Mouse (Mus musculus): ENCODE measurements around the gene Iqcf5. TPM values are rescaled to one million over a fixed set of nuclear protein-coding genes. Genes with fewer than 3 reads are reported as not detected.

Iqcf5 gene
- polyA plus RNA-seq, 1 experiment, result 546 TPM

GRCm38 (mm10) chr9:106470991-106471750 lies 43.2 kb upstream of the Iqcf5 start:
- Histone ChIP-seq H3K36me3 (ENCODE audit: control insufficient read depth, insufficient read depth, low read length) (no peaks in the 10 kb centered on the region), H3K4me1 (ENCODE audit: control insufficient read depth, insufficient read depth, low read length) (peaks cover 9% of the 10 kb centered on the region), H3K4me3 (ENCODE audit: control insufficient read depth, low read depth, low read length) (no peak overlapping the region), H3K27ac (ENCODE audit: control insufficient read depth, insufficient read depth, low read depth, low read length) (no peak overlapping the region), H3K27me3 (ENCODE audit: control insufficient read depth, insufficient read depth, low read length) (no peaks in the 10 kb centered on the region)
- TF ChIP-seq CTCF (IDR thresholded peaks at IDR 0.05; ENCODE audit: control insufficient read depth, insufficient read depth, insufficient replicate concordance, low read depth, low read length), result no peak
- TF ChIP-seq POLR2A (IDR thresholded peaks at IDR 0.05; ENCODE audit: control insufficient read depth, low read depth, low read length), result no peak

DNA sequence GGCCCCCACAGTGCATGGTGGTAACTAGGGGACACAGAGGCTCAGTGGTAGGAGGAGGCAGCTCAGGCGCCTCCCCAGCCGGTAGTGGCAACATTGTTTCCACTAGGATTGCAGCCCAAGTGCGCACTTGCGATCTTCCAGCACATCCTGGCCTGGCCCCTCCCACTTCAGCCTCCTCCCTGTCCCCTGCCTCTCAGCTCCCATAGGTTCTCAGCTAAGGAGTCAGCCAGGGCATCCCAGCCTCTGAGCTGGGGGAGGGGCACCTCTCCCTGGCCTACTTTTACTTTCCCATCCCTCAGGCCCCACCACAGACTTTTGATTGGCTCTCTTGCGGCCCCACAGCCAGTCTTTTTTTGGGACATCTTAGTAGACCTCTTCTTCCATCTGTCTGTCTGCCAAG lies 42.5 kb upstream of the Iqcf5 start:
- H3K27me3 ChIP-seq (ENCODE audit: control insufficient read depth, insufficient read depth, low read length), result no peaks in the 10 kb centered on the region
- H3K36me3 ChIP-seq (ENCODE audit: control insufficient read depth, insufficient read depth, low read length), result no peaks in the 10 kb centered on the region
- H3K4me3 ChIP-seq (ENCODE audit: control insufficient read depth, low read depth, low read length), result no peak overlapping the region
- H3K27ac ChIP-seq (ENCODE audit: control insufficient read depth, insufficient read depth, low read depth, low read length), result no peak overlapping the region
- TF ChIP-seq POLR2A (IDR thresholded peaks at IDR 0.05; ENCODE audit: control insufficient read depth, low read depth, low read length) (no peak), CTCF (IDR thresholded peaks at IDR 0.05; ENCODE audit: control insufficient read depth, insufficient read depth, insufficient replicate concordance, low read depth, low read length) (no peak)
- H3K4me1 ChIP-seq (ENCODE audit: control insufficient read depth, insufficient read depth, low read length), result peaks cover 14% of the 10 kb centered on the region

- no peaks in the 10 kb centered on the region for H3K27me3 ChIP-seq (ENCODE audit: control insufficient read depth, insufficient read depth, low read length)
- no peak overlapping the region for H3K27ac ChIP-seq (ENCODE audit: control insufficient read depth, insufficient read depth, low read depth, low read length)
- no peaks in the 10 kb centered on the region for H3K36me3 ChIP-seq (ENCODE audit: control insufficient read depth, insufficient read depth, low read length)
- H3K4me1 ChIP-seq (ENCODE audit: control insufficient read depth, insufficient read depth, low read length), result peaks cover 14% of the 10 kb centered on the region
- TF ChIP-seq CTCF (IDR thresholded peaks at IDR 0.05; ENCODE audit: control insufficient read depth, insufficient read depth, insufficient replicate concordance, low read depth, low read length) (no peak), POLR2A (IDR thresholded peaks at IDR 0.05; ENCODE audit: control insufficient read depth, low read depth, low read length) (no peak)
- H3K4me3 ChIP-seq (ENCODE audit: control insufficient read depth, low read depth, low read length), result no peak overlapping the region
These were observed 42.1 kb upstream of the Iqcf5 start for GRCm38 (mm10) chr9:106472321-106472720.

DNA sequence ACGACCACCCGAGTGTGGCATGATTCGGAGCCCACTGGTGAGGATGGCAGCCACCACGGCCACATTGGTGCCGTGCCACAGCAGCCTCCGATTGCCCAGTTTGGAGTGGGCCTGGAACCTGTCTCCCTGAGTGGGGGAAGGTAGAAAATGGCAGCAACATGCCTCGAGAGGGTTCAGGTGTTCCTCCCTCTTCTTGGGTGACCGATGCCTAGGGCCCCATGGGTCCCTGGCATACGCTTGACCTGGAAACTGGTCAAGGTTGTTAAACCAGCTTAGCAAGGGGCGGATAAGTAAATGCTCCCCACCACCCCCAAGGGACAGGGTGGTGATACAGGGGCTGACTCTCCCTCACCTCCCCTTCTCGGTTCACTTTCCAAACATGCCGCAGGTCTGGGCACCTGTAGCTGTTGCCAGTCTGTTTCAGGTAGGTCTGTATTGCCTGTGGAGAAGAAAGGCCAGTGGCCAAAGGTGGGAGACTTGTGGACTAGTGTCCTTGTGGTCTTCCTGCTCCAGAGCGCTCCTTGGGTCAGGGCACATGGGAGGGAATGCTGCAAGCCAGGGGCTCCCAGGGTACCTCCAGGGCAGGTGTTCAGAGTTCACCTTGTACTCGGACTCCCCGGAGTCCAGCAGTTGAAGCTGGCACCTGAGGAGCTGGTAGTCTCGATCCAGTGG lies 41.2 kb upstream of the Iqcf5 start:
- H3K4me3 ChIP-seq (ENCODE audit: control insufficient read depth, low read depth, low read length), result no peak overlapping the region
- no peak for TF ChIP-seq POLR2A (IDR thresholded peaks at IDR 0.05; ENCODE audit: control insufficient read depth, low read depth, low read length)
- no peak for TF ChIP-seq CTCF (IDR thresholded peaks at IDR 0.05; ENCODE audit: control insufficient read depth, insufficient read depth, insufficient replicate concordance, low read depth, low read length)
- H3K27me3 ChIP-seq (ENCODE audit: control insufficient read depth, insufficient read depth, low read length), result no peaks in the 10 kb centered on the region
- H3K27ac ChIP-seq (ENCODE audit: control insufficient read depth, insufficient read depth, low read depth, low read length), result no peak overlapping the region
- no peaks in the 10 kb centered on the region for H3K36me3 ChIP-seq (ENCODE audit: control insufficient read depth, insufficient read depth, low read length)
- H3K4me1 ChIP-seq (ENCODE audit: control insufficient read depth, insufficient read depth, low read length), result peaks cover 17% of the 10 kb centered on the region

- Histone ChIP-seq H3K27ac (ENCODE audit: control insufficient read depth, insufficient read depth, low read depth, low read length) (no peak overlapping the region), H3K36me3 (ENCODE audit: control insufficient read depth, insufficient read depth, low read length) (no peaks in the 10 kb centered on the region), H3K4me3 (ENCODE audit: control insufficient read depth, low read depth, low read length) (no peak overlapping the region), H3K4me1 (ENCODE audit: control insufficient read depth, insufficient read depth, low read length) (peaks cover 19% of the 10 kb centered on the region), H3K27me3 (ENCODE audit: control insufficient read depth, insufficient read depth, low read length) (no peaks in the 10 kb centered on the region)
- no peak for TF ChIP-seq POLR2A (IDR thresholded peaks at IDR 0.05; ENCODE audit: control insufficient read depth, low read depth, low read length)
- no peak for TF ChIP-seq CTCF (IDR thresholded peaks at IDR 0.05; ENCODE audit: control insufficient read depth, insufficient read depth, insufficient replicate concordance, low read depth, low read length)
These were observed 40.6 kb upstream of the Iqcf5 start for GRCm38 (mm10) chr9:106473753-106474105.

DNA sequence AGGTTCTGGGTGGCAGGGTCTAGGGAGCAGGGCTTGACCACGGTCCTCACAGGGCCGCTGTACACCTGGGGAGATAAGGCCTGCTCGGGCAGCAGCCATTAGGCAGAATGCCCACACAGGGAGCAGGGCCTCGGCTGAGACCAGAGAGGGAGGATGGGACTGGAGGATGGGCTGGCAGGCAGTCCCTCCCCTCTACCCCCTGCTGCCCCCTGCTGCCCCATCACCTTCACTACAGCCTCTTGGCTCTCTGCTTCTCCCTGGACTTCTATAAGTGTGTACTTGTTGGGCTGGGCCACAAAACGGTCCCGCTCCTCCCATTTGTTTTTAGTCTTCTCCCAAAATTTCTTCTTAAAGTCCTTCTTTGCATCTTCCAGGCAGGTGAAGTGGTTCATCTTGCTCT lies 39.9 kb upstream of the Iqcf5 start:
- Histone ChIP-seq H3K36me3 (ENCODE audit: control insufficient read depth, insufficient read depth, low read length) (no peaks in the 10 kb centered on the region), H3K4me3 (ENCODE audit: control insufficient read depth, low read depth, low read length) (no peak overlapping the region), H3K27ac (ENCODE audit: control insufficient read depth, insufficient read depth, low read depth, low read length) (no peak overlapping the region), H3K4me1 (ENCODE audit: control insufficient read depth, insufficient read depth, low read length) (peaks cover 19% of the 10 kb centered on the region), H3K27me3 (ENCODE audit: control insufficient read depth, insufficient read depth, low read length) (no peaks in the 10 kb centered on the region)
- TF ChIP-seq CTCF (IDR thresholded peaks at IDR 0.05; ENCODE audit: control insufficient read depth, insufficient read depth, insufficient replicate concordance, low read depth, low read length) (peak; percentile 74; the same call in 1 of the 2 replicates), POLR2A (IDR thresholded peaks at IDR 0.05; ENCODE audit: control insufficient read depth, low read depth, low read length) (no peak)

DNA sequence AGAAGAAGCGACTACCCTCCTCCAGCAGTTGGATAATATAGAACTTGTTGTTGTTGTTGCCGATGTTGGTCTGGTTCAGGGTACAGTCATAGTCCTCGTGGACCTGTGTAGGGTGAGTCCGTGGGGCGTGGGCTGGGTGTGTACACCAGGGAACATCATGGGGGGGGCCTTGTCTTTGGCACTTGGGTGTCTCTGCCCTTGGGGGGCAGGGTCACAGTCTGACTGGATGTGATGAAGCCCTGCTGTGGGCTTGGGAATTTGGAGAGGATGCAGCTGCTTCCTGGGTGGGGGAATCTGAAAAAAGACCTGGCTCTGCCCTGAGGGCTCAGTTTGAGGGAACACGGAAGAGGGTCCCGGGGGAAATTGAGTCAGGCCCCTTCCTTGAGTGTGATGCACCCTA lies 39.3 kb upstream of the Iqcf5 start:
- H3K27me3 ChIP-seq (ENCODE audit: control insufficient read depth, insufficient read depth, low read length), result no peaks in the 10 kb centered on the region
- H3K4me3 ChIP-seq (ENCODE audit: control insufficient read depth, low read depth, low read length), result no peak overlapping the region
- peaks cover 19% of the 10 kb centered on the region for H3K4me1 ChIP-seq (ENCODE audit: control insufficient read depth, insufficient read depth, low read length)
- H3K36me3 ChIP-seq (ENCODE audit: control insufficient read depth, insufficient read depth, low read length), result no peaks in the 10 kb centered on the region
- TF ChIP-seq POLR2A (IDR thresholded peaks at IDR 0.05; ENCODE audit: control insufficient read depth, low read depth, low read length) (no peak), CTCF (IDR thresholded peaks at IDR 0.05; ENCODE audit: control insufficient read depth, insufficient read depth, insufficient replicate concordance, low read depth, low read length) (no peak)
- no peak overlapping the region for H3K27ac ChIP-seq (ENCODE audit: control insufficient read depth, insufficient read depth, low read depth, low read length)
